Mouse (Mus musculus): ENCODE measurements around the gene Krtap3-2.
"Not testable (repeated sequence)": the region's sequence is repeated elsewhere in the genome, so short reads cannot be mapped to it uniquely, and the experiment has no call there.

Gene Krtap3-2

GRCm38 (mm10) chr11:99556753-99557152, at the start of gene Krtap3-2:
Gene Krtap3-2, minus strand, starts transcription at chr11:99556853.
- no peak for DNase-seq

GRCm38 (mm10) chr11:99603208-99603607, 46.6 kb upstream of the Krtap3-2 start, which contains the start of gene Gm11938:
Gene Gm11938, minus strand, starts transcription at chr11:99603308.
- not testable (repeated sequence) for DNase-seq

DNA sequence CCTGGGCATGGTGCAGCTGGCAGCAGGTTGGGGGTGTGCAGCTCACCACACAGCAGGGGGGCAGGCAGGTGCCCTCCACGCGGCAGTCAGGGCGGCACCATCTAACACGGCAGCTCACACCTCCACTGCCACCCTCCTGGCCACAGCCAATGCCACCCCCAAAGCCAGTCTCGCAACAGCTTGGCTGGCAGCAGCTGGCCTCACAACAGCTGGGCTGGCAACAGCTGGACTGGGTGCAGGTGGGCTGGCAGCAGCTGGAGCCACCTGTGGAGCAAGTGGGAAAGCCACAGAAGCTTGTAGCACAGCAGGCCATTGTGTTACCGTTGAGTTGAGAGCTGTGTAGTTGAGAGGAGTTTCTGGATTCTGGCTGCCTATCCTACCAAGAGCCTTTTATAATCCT, 41.1 kb upstream of the Krtap3-2 start, which contains the start of gene Krtap9-3:
Gene Krtap9-3 (minus strand): TSS at position 364 of the 400 bp plus-strand sequence.
- DNase-seq = not testable (repeated sequence)

- no peak for DNase-seq
Measured at GRCm38 (mm10) chr11:99590981-99591380, 34.3 kb upstream of the Krtap3-2 start, which contains the start of gene Krtap1-3. Gene Krtap1-3, minus strand, starts transcription at chr11:99591339.

- DNase-seq = no peak
Measured at GRCm38 (mm10) chr11:99585096-99585495, 28.4 kb upstream of the Krtap3-2 start.

GRCm38 (mm10) chr11:99583245-99583704, 26.6 kb upstream of the Krtap3-2 start, which contains the start of gene Krtap1-4:
Gene Krtap1-4, minus strand, starts transcription at chr11:99583654.
- DNase-seq = no peak

DNA sequence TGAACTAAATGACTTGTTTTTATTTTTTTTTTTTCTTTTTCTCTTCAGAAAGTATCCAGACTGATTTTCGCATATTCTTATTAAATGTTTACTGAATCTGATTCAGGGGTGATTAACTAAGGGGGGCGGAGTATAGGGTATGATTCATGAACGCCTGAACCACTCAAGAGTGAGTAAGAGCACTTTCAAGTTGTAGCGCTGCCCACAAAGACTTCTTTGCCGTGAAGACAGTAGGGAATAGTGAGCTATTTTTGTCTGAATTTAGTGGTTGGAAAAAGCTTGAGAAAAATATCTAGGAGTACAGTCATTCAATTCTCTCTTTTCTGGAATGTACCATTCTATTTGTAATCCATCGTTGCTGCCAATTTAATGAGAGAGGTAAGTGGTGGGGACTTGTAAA, 24.9 kb upstream of the Krtap3-2 start:
- no peak for DNase-seq

DNA sequence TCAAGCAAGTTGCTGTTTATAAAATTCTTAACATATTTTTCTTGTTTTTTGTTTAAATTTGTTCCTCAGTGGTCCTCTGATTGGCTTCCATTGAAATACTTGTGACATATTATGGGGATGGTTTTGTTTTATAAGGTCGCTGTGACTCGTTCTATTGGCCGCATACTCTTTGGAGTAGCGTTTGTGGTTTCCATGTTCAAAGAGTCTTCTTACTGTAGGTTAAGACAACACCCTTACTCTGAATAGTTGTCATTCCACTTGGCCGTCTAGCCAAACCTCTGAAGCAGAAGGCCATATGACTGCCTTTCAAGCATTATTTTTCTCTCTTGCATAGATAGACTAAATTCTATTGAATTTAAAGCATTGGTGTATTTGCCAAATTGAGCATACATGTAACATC, 24.4 kb upstream of the Krtap3-2 start:
- no peak for DNase-seq

DNA sequence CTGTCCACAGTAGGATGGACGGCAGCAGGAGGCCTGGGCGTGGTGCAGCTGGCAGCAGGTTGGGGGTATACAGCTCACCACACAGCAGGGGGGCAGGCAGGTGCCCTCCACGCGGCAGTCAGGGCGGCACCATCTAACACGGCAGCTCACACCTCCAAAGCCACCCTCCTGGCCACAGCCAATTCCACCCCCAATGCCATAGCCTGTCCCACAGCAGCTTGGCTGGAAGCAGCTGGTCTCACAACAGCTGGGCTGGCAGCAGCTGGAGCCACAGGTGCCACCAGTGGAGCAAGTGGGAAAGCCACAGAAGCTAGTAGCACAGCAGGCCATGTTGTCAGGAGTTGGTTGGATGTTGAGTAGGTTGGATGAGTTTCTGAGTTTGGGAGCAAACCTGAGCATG, 24.0 kb upstream of the Krtap3-2 start, which contains the start of gene Krtap1-5:
Gene Krtap1-5 (minus strand): TSS at position 381 of the 400 bp plus-strand sequence.
- DNase-seq = no peak

DNA sequence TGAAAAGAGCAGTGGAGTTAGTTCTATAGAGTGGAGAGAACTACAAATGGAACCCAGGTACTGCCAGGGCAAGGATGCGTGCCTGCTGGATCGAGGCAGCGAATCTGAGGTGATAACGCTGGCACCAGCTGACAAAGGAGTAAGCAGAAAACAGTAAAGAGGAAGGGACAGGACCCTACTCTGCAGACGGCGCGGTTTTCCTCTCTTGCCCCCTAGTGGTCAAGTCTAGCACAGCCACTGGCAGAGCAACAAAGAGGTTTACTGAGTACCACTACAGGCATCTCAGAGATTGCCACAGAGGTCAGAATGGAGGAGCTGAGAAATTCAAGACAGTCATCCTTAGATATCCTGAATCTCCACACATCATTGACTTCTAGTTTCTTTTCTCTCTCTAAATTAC, 17.5 kb upstream of the Krtap3-2 start:
- DNase-seq = peak; percentile 78

DNA sequence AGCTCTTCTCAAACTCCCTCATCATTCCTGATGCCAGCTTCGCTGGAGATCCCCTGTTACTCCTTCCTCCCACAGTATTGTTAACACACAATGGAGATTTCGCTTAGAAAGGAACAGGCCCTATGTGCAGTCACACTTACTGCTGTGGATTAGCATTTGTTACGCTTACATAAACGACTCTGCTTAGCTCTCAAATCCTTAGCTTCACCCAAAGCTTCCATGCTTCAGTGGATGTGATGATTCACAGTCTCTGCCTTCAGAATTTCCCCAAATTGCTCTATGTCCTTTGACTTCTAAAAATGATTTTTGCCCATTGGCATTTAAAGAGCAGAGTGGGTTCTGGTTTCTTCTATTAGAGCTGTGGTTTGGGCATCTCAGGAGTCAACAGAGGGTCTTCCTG, 16.5 kb upstream of the Krtap3-2 start:
- no peak for DNase-seq

DNA sequence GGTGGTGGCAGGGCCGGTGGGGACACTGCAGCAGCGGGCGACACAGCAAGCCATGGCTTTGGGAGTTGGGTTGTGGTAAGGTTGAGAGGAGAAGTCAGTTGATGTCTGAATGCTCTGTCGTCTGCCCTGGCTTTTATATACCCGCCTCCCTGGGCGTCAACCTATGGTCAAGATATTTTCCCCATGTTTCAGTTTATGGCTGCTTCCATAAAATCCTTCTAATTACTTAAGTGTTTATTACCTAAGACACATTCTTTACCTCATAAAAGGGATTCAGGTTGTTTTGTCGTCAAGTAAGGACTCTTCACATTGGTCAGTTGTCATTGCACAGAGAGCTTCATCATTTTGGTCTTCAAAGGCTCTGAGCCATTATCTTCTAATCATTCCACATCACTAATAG, 9.9 kb upstream of the Krtap3-2 start, which contains the start of gene Krtap3-1:
Gene Krtap3-1 (minus strand): TSS at position 101 of the 400 bp plus-strand sequence.
- DNase-seq = no peak

GRCm38 (mm10) chr11:99562580-99562979, 5.9 kb upstream of the Krtap3-2 start:
- DNase-seq = no peak

- no peak for DNase-seq
Measured at GRCm38 (mm10) chr11:99559366-99559765, 2.7 kb upstream of the Krtap3-2 start, which contains the start of gene Gm11939. Gene Gm11939, minus strand, starts transcription at chr11:99559466.

DNA sequence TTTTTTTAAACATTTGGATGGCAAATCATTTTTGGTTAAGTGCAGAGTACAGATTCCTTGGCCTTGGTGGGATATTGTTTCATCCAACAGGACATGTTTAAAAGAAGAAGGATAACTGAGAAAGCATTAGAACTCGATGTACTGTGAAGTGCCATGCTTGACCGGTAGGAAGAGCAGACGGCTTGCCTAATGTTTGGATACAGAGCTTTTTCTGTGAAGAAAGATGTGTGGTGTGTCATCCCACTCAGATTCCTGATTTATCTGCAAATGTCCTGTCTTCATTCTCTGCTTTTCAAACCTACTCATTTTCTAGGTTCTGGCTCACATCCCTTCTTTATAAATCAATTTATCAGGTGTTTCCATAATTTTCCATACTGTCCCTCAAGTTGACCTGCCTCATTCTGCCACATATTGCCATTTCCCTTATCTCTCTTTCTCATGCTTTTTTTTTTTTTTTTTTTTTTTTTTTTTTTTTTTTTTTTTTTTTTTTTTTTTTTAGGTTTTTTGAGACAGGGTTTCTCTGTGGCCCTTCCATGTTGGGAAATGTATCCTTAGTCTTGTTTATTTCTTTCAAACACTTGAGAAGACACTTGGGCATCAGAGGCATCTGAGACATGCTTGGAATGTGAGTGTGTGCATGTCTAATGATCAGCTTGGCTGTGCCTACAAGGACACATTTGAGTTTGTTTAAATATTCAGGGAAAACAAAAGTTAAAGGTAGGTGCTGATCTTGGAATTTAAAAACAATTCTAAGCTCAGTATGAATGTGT, 1.5 kb upstream of the Krtap3-2 start:
- DNase-seq = no peak

GRCm38 (mm10) chr11:99556195-99556594, 458 bp downstream of the Krtap3-2 start:
- no peak for DNase-seq

GRCm38 (mm10) chr11:99550765-99551164, 5.9 kb downstream of the Krtap3-2 start, which contains the start of gene Krtap3-3:
Gene Krtap3-3, minus strand, starts transcription at chr11:99550865.
- DNase-seq = no peak

- DNase-seq = no peak
Measured at GRCm38 (mm10) chr11:99547892-99548291, 8.8 kb downstream of the Krtap3-2 start.

GRCm38 (mm10) chr11:99539721-99540120, 16.9 kb downstream of the Krtap3-2 start:
- DNase-seq = no peak

DNA sequence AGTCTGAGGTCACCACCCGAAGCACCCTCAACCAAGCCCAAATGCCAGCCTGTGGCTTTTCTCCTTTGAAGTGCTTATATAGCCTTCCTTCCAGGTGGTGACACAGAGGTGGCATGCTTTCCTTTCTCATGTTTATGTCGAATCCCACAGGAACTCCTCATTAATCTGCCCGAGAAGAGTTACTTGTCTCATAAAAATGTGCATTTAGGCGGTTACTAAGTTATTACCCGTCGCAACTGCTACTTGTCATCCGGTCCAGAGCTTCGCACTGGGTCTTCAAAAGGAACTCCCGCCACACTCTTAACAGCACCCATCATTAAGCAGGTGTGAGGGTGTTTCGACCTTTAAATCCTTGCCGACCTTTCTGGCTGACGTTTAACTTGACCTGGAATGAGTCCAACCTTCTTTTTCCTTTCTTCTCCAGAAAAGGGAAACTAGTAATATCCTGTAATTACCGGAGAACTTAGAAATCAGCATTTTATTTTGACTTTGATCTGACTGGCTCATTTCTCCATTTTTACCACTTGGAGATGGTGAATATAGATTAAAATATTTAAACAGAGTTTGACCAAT, 35.3 kb downstream of the Krtap3-2 start, which contains the start of gene Krt39:
Gene Krt39 (minus strand): TSS at position 51 of the 573 bp plus-strand sequence.
- DNase-seq = no peak

GRCm38 (mm10) chr11:99514098-99514497, 42.6 kb downstream of the Krtap3-2 start:
- no peak for DNase-seq
